Mouse (Mus musculus): ENCODE measurements around the gene 1700016H13Rik. TPM values are rescaled to one million over a fixed set of nuclear protein-coding genes. Genes with fewer than 3 reads are reported as not detected.

1700016H13Rik gene
- total RNA-seq, 2 experiments from 2014 or later = not detected

GRCm38 (mm10) chr5:103614356-103614755 is 41.5 kb downstream of the 1700016H13Rik start:
- no peak for DNase-seq (ENCODE audit: low spot score in 2 of 2)
- intact Hi-C loops (cut with DNase I) = no loop called here

DNA sequence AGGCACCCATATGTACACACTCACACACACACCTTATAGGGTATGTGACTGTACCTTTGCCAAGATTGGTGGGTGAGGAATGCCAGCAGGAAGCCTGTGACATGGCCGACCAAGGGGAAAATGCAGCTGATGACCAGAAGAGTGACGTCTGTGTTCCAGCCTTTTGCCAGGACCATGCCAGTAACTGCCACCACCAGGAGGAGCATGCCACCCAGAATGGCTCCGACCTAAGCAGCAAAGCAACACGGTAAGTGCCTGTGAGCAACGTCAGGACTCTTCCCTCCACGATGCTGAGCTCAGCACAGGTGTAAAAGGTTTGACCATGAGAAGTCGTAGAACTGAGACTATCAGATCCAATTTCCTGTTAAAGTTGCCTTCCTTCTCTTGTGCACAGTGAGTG is 43.5 kb downstream of the 1700016H13Rik start:
- no peak for DNase-seq (ENCODE audit: low spot score in 2 of 2)
- intact Hi-C loops (cut with DNase I) = no loop called here

GRCm38 (mm10) chr5:103610856-103611472 is 44.8 kb downstream of the 1700016H13Rik start:
- DNase-seq (ENCODE audit: low spot score in 2 of 2) = no peak
- intact Hi-C loops (cut with DNase I) = no loop called here

- no peak for DNase-seq (ENCODE audit: low spot score in 2 of 2)
- intact Hi-C loops (cut with DNase I) = no loop called here
Measured at GRCm38 (mm10) chr5:103610148-103610547, 45.7 kb downstream of the 1700016H13Rik start.

- intact Hi-C loops (cut with DNase I) = no loop called here
- DNase-seq (ENCODE audit: low spot score in 2 of 2) = no peak
Measured at GRCm38 (mm10) chr5:103605707-103606106, 50.1 kb downstream of the 1700016H13Rik start.

DNA sequence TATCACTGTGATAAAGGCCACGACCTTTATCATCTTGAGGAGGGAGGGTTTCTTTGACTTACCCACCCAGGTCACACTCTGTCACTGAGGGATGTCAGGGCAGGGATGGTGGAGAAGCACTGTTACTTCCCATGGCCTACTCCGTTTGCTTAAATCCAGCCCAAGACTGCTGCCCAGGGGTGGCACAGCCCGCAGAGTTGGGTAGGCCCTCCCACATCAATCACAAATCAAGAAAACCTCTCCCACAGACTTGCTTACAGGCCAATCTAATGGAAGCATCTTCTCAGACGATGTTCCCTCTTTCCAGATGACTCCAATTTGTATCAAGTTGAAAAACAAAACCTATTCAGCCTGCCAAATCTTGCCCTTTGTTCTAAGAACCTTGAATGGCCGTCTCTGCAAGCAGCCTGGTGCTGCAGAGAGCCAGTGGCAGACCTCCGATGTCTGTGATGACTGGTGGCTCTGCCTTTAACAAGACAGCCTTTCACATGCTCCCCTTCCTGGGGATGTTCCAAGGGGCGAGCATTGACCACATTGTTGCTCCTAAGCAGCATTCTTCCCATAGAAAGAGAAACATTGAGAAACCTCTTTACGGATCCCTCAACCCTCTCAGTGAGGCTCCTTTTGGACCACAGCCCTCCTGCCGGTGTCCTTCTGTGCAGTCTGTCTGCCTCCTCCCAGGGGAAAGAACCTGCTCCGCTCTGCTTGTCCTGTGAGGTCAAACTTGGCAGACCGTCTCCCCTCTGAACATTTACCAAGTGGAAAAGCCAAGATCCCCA is 52.5 kb downstream of the 1700016H13Rik start:
- no peak for DNase-seq (ENCODE audit: low spot score in 2 of 2)
- intact Hi-C loops (cut with DNase I) = no loop called here

GRCm38 (mm10) chr5:103598881-103599280 is 56.9 kb downstream of the 1700016H13Rik start:
- intact Hi-C loops (cut with DNase I) = no loop called here
- no peak for DNase-seq (ENCODE audit: low spot score in 2 of 2)

GRCm38 (mm10) chr5:103598264-103598663 is 57.5 kb downstream of the 1700016H13Rik start:
- no peak for DNase-seq (ENCODE audit: low spot score in 2 of 2)
- intact Hi-C loops (cut with DNase I) = no loop called here

Other genes starting within 250 kb of the 1700016H13Rik start
- gene Ptpn13, start 230.8 kb downstream of the 1700016H13Rik start, total RNA-seq (2021) = 10 to 100 TPM in 1 of 2 experiments, 1 to 10 TPM in 1; 8.3 to 11.6 TPM
- gene Slc10a6, start 26.6 kb downstream of the 1700016H13Rik start, total RNA-seq (2021) = under 1 TPM; 0.15 to 0.18 TPM
- 10 to 100 TPM; 10.9 to 13.5 TPM for gene Aff1, start 36.4 kb upstream of the 1700016H13Rik start, total RNA-seq (2021)

All from left cerebral cortex, postnatal 36 days (tissue).